Mouse (Mus musculus): ENCODE measurements around the gene Bco1. TPM values are rescaled to one million over a fixed set of nuclear protein-coding genes. Genes with fewer than 3 reads are reported as not detected.

Bco1 gene
- polyA plus RNA-seq, 1 experiment: 3.0 TPM

DNA sequence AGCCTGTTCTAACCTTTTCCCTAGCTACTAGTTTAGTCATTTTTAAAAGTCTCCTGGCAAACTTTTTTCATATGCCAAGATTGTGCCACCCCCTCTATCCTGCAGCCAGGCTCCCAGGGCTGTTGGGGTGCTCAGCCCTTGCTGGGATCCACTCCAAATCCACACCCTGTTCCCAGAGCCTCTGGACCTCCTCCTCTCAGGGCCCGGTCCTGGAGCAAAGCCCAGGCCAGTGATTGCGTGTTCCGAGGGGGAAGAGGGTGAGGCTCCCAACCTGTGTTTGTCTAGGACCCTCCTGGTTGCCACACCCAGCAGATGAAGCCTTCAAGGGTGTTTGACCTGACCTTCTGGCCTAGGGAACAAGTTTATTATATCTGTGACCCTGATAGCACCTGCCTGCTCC is 16.0 kb downstream of the Bco1 start:
- Histone ChIP-seq H3K36me3 (ENCODE audit: control insufficient read depth, insufficient read depth, low read length) (no peaks in the 10 kb centered on the region), H3K4me1 (ENCODE audit: control insufficient read depth, insufficient read depth, low read length) (no peaks in the 10 kb centered on the region), H3K27ac (ENCODE audit: insufficient read depth, low read depth, low read length) (no peak overlapping the region), H3K4me3 (ENCODE audit: insufficient read depth, low read depth, low read length) (no peak overlapping the region), H3K27me3 (replicated peaks; ENCODE audit: control insufficient read depth, insufficient read depth, low read length) (no peaks in the 10 kb centered on the region)
- no peak for TF ChIP-seq POLR2A (IDR thresholded peaks at IDR 0.05; ENCODE audit: low read depth, low read length)
- TF ChIP-seq CTCF (conservative IDR thresholded peaks at IDR 0.05; ENCODE audit: insufficient read depth, insufficient read length, low read depth, low read length): no peak
- WGBS: 84% methylated on average over 3 of the region's 3 CpGs
- no peak for DNase-seq

DNA sequence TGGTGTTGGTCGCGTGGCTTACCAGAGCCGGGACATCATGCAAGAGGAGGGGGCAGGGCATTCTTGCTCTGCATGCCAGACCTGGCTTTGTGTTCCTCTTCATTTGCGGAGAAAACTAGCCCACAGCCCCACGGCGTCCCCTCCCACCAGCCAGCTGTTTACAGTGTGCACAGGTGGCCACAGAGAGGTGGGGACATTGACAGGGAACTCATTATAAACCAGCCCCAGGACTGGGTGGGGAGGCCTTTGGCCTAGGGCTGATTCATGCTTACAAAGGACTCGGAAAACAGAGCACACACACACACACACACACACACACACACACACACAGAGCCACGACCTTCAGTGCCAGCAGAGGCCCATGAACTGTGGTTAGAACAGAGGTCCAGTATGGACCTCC is 16.6 kb downstream of the Bco1 start:
- 61% methylated on average over 8 of the region's 8 CpGs for WGBS
- no peak for DNase-seq
- no peak overlapping the region for H3K4me3 ChIP-seq (ENCODE audit: insufficient read depth, low read depth, low read length)
- no peaks in the 10 kb centered on the region for H3K27me3 ChIP-seq (replicated peaks; ENCODE audit: control insufficient read depth, insufficient read depth, low read length)
- TF ChIP-seq POLR2A (IDR thresholded peaks at IDR 0.05; ENCODE audit: low read depth, low read length) (no peak), CTCF (conservative IDR thresholded peaks at IDR 0.05; ENCODE audit: insufficient read depth, insufficient read length, low read depth, low read length) (no peak)
- no peak overlapping the region for H3K27ac ChIP-seq (ENCODE audit: insufficient read depth, low read depth, low read length)
- no peaks in the 10 kb centered on the region for H3K4me1 ChIP-seq (ENCODE audit: control insufficient read depth, insufficient read depth, low read length)
- no peaks in the 10 kb centered on the region for H3K36me3 ChIP-seq (ENCODE audit: control insufficient read depth, insufficient read depth, low read length)

GRCm38 (mm10) chr8:117115094-117115493 is 19.4 kb downstream of the Bco1 start:
- no peak for TF ChIP-seq POLR2A (IDR thresholded peaks at IDR 0.05; ENCODE audit: low read depth, low read length)
- no peak for TF ChIP-seq CTCF (conservative IDR thresholded peaks at IDR 0.05; ENCODE audit: insufficient read depth, insufficient read length, low read depth, low read length)
- WGBS: 53% methylated on average over 6 of the region's 6 CpGs
- no peak overlapping the region for H3K4me3 ChIP-seq (ENCODE audit: insufficient read depth, low read depth, low read length)
- H3K27me3 ChIP-seq (replicated peaks; ENCODE audit: control insufficient read depth, insufficient read depth, low read length): no peaks in the 10 kb centered on the region
- no peak overlapping the region for H3K27ac ChIP-seq (ENCODE audit: insufficient read depth, low read depth, low read length)
- DNase-seq: no peak
- no peaks in the 10 kb centered on the region for H3K4me1 ChIP-seq (ENCODE audit: control insufficient read depth, insufficient read depth, low read length)
- H3K36me3 ChIP-seq (ENCODE audit: control insufficient read depth, insufficient read depth, low read length): no peaks in the 10 kb centered on the region

GRCm38 (mm10) chr8:117115676-117116446 is 20.2 kb downstream of the Bco1 start:
- Histone ChIP-seq H3K36me3 (ENCODE audit: control insufficient read depth, insufficient read depth, low read length) (no peaks in the 10 kb centered on the region), H3K27ac (ENCODE audit: insufficient read depth, low read depth, low read length) (no peak overlapping the region), H3K4me3 (ENCODE audit: insufficient read depth, low read depth, low read length) (peak overlapping the region; percentile 25), H3K27me3 (replicated peaks; ENCODE audit: control insufficient read depth, insufficient read depth, low read length) (no peaks in the 10 kb centered on the region), H3K4me1 (ENCODE audit: control insufficient read depth, insufficient read depth, low read length) (no peaks in the 10 kb centered on the region)
- 24% methylated on average over 13 of the region's 13 CpGs for WGBS
- no peak for TF ChIP-seq POLR2A (IDR thresholded peaks at IDR 0.05; ENCODE audit: low read depth, low read length)
- TF ChIP-seq CTCF (conservative IDR thresholded peaks at IDR 0.05; ENCODE audit: insufficient read depth, insufficient read length, low read depth, low read length): no peak
- DNase-seq: peak; percentile 33

- 71% methylated on average over 7 of the region's 7 CpGs for WGBS
- no peak overlapping the region for H3K4me3 ChIP-seq (ENCODE audit: insufficient read depth, low read depth, low read length)
- TF ChIP-seq CTCF (conservative IDR thresholded peaks at IDR 0.05; ENCODE audit: insufficient read depth, insufficient read length, low read depth, low read length) (no peak), POLR2A (IDR thresholded peaks at IDR 0.05; ENCODE audit: low read depth, low read length) (no peak)
- DNase-seq: no peak
- H3K27ac ChIP-seq (ENCODE audit: insufficient read depth, low read depth, low read length): no peak overlapping the region
- H3K27me3 ChIP-seq (replicated peaks; ENCODE audit: control insufficient read depth, insufficient read depth, low read length): no peaks in the 10 kb centered on the region
- H3K4me1 ChIP-seq (ENCODE audit: control insufficient read depth, insufficient read depth, low read length): no peaks in the 10 kb centered on the region
- H3K36me3 ChIP-seq (ENCODE audit: control insufficient read depth, insufficient read depth, low read length): no peaks in the 10 kb centered on the region
Measured at GRCm38 (mm10) chr8:117116534-117116933, 20.9 kb downstream of the Bco1 start.

GRCm38 (mm10) chr8:117118409-117118808 is 22.8 kb downstream of the Bco1 start:
- DNase-seq: no peak
- H3K27me3 ChIP-seq (replicated peaks; ENCODE audit: control insufficient read depth, insufficient read depth, low read length): no peaks in the 10 kb centered on the region
- H3K36me3 ChIP-seq (ENCODE audit: control insufficient read depth, insufficient read depth, low read length): no peaks in the 10 kb centered on the region
- WGBS: 95% methylated on average over 9 of the region's 9 CpGs
- no peaks in the 10 kb centered on the region for H3K4me1 ChIP-seq (ENCODE audit: control insufficient read depth, insufficient read depth, low read length)
- TF ChIP-seq POLR2A (IDR thresholded peaks at IDR 0.05; ENCODE audit: low read depth, low read length) (no peak), CTCF (conservative IDR thresholded peaks at IDR 0.05; ENCODE audit: insufficient read depth, insufficient read length, low read depth, low read length) (no peak)
- H3K27ac ChIP-seq (ENCODE audit: insufficient read depth, low read depth, low read length): no peak overlapping the region
- no peak overlapping the region for H3K4me3 ChIP-seq (ENCODE audit: insufficient read depth, low read depth, low read length)

- no peak for DNase-seq
- TF ChIP-seq CTCF (conservative IDR thresholded peaks at IDR 0.05; ENCODE audit: insufficient read depth, insufficient read length, low read depth, low read length) (no peak), POLR2A (IDR thresholded peaks at IDR 0.05; ENCODE audit: low read depth, low read length) (no peak)
- Histone ChIP-seq H3K27me3 (replicated peaks; ENCODE audit: control insufficient read depth, insufficient read depth, low read length) (no peaks in the 10 kb centered on the region), H3K4me1 (ENCODE audit: control insufficient read depth, insufficient read depth, low read length) (peaks cover 6% of the 10 kb centered on the region; the same call in 1 of the 2 replicates), H3K4me3 (ENCODE audit: insufficient read depth, low read depth, low read length) (no peak overlapping the region), H3K36me3 (ENCODE audit: control insufficient read depth, insufficient read depth, low read length) (no peaks in the 10 kb centered on the region), H3K27ac (ENCODE audit: insufficient read depth, low read depth, low read length) (no peak overlapping the region)
- 73% methylated on average over 8 of the region's 8 CpGs for WGBS
Measured at GRCm38 (mm10) chr8:117121277-117121676, 25.6 kb downstream of the Bco1 start.
